Mouse (Mus musculus): ENCODE data around the gene 2310022B05Rik. TPM values are rescaled to one million over a fixed set of nuclear protein-coding genes. Genes with fewer than 3 reads are reported as not detected.

2310022B05Rik gene
- polyA plus RNA-seq, 1 experiment, result 47.9 TPM

DNA sequence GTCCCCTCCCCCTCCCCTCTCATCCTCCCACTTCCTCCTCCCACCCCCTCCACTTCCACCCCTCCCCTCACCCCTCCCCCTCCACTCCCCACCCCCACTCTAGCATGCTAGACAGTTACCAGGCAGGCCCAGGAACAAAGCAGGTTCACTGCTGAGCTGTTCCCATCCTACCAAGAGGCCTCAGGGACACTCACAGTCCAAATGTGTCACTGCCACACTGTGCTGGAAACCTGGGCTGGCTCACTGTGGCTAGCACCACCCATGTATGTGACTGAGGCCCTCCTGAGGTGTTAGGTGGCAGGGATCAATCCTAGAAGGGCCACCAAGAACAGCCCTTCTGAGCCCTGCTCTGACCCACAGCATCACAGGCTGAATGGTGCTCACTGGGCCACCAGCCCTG, 14.9 kb downstream of the 2310022B05Rik start:
- H3K36me3 ChIP-seq (ENCODE audit: control insufficient read depth, insufficient read depth, low read length), result no peaks in the 10 kb centered on the region; the same call in 1 of the 2 replicates
- H3K27me3 ChIP-seq (replicated peaks; ENCODE audit: control insufficient read depth, insufficient read depth, low read length), result no peaks in the 10 kb centered on the region
- H3K4me1 ChIP-seq (ENCODE audit: control insufficient read depth, insufficient read depth, low read length), result peaks cover 34% of the 10 kb centered on the region
- no peak overlapping the region for H3K4me3 ChIP-seq (ENCODE audit: insufficient read depth, low read depth, low read length)
- TF ChIP-seq CTCF (conservative IDR thresholded peaks at IDR 0.05; ENCODE audit: insufficient read depth, insufficient read length, low read depth, low read length) (no peak), POLR2A (IDR thresholded peaks at IDR 0.05; ENCODE audit: low read depth, low read length) (no peak)
- no peak overlapping the region for H3K27ac ChIP-seq (ENCODE audit: insufficient read depth, low read depth, low read length)
- DNase-seq, result no peak

DNA sequence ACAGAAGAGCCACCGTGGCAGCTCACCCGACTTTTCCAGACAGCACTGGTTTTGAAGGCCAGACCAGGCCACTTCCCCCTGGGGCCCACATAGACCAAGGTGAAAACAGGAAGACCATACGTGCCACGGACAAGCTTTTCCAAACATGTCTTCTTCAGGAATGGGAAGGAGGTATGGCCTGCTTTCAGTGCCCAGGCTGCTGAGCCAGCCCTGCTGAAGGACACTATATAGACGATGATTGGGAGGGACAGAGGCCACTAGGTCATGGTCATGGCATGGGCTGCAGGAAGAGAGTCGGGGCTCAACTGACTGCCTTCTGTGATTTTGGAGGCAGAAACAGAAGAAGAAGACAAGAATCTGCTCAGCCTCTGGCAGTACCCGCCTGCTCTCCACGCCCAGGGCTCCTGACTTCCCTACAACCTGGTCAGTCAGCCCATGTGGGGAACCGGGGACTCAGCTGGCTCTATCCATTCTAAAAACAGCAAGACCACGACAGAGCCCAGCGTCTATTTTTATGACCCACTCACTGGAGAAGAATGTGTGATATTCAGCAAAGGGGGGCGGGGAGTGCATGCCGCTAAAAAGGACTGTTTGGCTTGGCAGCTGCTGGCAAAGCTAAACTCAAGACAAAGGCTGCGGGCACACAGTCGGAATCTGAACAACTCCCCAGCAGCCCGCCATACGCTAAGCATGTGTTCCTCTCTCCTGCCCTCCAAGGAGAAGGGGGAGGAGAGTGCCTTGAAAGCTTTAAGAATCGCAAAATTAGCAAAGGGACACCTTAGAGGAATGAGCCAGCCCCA, 19.4 kb downstream of the 2310022B05Rik start:
- Histone ChIP-seq H3K4me1 (ENCODE audit: control insufficient read depth, insufficient read depth, low read length) (peaks cover 33% of the 10 kb centered on the region), H3K36me3 (ENCODE audit: control insufficient read depth, insufficient read depth, low read length) (no peaks in the 10 kb centered on the region), H3K4me3 (ENCODE audit: insufficient read depth, low read depth, low read length) (no peak overlapping the region), H3K27me3 (replicated peaks; ENCODE audit: control insufficient read depth, insufficient read depth, low read length) (no peaks in the 10 kb centered on the region), H3K27ac (ENCODE audit: insufficient read depth, low read depth, low read length) (peak overlapping the region; percentile 52)
- WGBS, result 28% methylated on average over 18 of the region's 18 CpGs
- peak; percentile 72 for DNase-seq
- TF ChIP-seq CTCF (conservative IDR thresholded peaks at IDR 0.05; ENCODE audit: insufficient read depth, insufficient read length, low read depth, low read length) (no peak), POLR2A (IDR thresholded peaks at IDR 0.05; ENCODE audit: low read depth, low read length) (no peak)

DNA sequence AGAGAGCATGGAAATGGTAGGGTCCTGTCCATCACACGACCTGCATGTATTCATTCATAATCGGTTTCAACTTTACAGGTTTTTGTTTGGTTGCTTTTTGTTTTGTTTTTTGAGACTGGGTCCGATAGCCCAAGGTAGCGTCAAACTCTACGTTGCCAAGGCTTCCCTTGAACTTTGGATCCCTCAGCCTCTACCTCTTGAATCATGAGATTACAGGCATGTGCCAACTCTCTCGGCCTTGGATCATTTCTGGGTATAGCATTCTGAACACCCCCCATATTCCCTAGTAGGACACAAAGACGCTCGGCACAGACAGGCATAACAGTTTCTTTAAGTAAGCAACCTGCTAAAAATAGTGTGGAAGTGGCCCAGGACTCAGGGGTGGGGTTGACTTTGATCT, 21.6 kb downstream of the 2310022B05Rik start:
- Histone ChIP-seq H3K4me3 (ENCODE audit: insufficient read depth, low read depth, low read length) (no peak overlapping the region), H3K36me3 (ENCODE audit: control insufficient read depth, insufficient read depth, low read length) (no peaks in the 10 kb centered on the region), H3K27ac (ENCODE audit: insufficient read depth, low read depth, low read length) (peak overlapping the region; percentile 84), H3K27me3 (replicated peaks; ENCODE audit: control insufficient read depth, insufficient read depth, low read length) (no peaks in the 10 kb centered on the region), H3K4me1 (ENCODE audit: control insufficient read depth, insufficient read depth, low read length) (peaks cover 33% of the 10 kb centered on the region)
- no peak for TF ChIP-seq POLR2A (IDR thresholded peaks at IDR 0.05; ENCODE audit: low read depth, low read length)
- no peak for TF ChIP-seq CTCF (conservative IDR thresholded peaks at IDR 0.05; ENCODE audit: insufficient read depth, insufficient read length, low read depth, low read length)
- DNase-seq, result peak; percentile 64
- 75% methylated on average over 8 of the region's 8 CpGs for WGBS

DNA sequence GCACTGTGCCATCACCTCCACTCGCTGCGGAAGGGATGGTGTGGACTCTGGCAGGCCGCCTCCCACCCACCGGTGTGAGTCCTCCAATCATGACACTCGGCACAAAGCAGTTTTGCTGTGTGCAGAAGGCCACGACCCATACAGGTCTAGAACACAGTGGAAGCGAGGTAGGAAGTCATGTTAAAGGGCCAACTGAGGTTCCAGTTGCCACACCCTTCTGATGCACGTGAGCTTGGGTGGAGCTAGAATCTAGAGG, 28.0 kb downstream of the 2310022B05Rik start:
- no peaks in the 10 kb centered on the region for H3K36me3 ChIP-seq (ENCODE audit: control insufficient read depth, insufficient read depth, low read length)
- TF ChIP-seq CTCF (conservative IDR thresholded peaks at IDR 0.05; ENCODE audit: insufficient read depth, insufficient read length, low read depth, low read length), result no peak
- TF ChIP-seq POLR2A (IDR thresholded peaks at IDR 0.05; ENCODE audit: low read depth, low read length), result no peak
- H3K27me3 ChIP-seq (replicated peaks; ENCODE audit: control insufficient read depth, insufficient read depth, low read length), result no peaks in the 10 kb centered on the region
- H3K4me3 ChIP-seq (ENCODE audit: insufficient read depth, low read depth, low read length), result no peak overlapping the region
- no peaks in the 10 kb centered on the region; the same call in 1 of the 2 replicates for H3K4me1 ChIP-seq (ENCODE audit: control insufficient read depth, insufficient read depth, low read length)
- DNase-seq, result no peak
- 64% methylated on average over 8 of the region's 8 CpGs for WGBS
- no peak overlapping the region for H3K27ac ChIP-seq (ENCODE audit: insufficient read depth, low read depth, low read length)

DNA sequence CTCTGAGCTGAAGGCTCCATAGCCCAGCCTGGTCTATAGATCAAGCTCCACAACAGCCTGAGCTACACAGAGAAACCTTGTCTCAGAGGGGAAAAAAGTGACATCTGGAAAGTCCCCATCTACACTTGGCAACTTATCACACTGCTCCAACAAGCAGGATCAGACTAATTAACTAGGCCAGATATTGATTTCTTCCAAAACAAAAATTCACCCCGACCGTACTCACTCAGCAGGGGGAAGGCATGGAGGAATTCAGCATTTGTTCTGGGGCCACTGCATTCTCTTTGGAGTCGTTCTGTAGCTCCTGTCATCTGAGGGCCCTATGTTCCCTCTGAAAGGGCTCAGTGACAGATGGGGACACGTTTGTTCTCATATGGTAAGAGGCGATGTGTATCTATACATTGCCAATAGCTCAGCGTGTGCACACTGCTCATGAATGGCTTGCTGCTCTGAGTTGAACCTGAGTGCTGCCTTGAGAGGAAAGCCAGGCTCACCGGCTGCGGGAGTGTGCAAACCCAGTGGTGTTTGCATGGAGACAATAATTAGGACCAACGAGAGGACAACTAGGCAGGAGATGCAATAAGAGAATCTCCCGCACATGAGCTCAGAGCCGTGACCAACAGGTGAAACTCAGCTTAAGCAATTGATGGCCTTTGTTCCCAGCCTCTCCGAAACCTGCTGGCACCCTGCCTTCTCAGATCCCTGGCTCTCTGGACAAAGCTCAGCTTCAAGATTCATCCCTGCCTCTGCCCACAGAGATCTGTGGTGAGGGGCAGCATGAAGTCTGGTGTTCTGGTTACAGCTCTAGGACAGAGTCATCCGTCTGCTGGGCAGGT, 28.5 kb downstream of the 2310022B05Rik start:
- TF ChIP-seq POLR2A (IDR thresholded peaks at IDR 0.05; ENCODE audit: low read depth, low read length), result no peak
- TF ChIP-seq CTCF (conservative IDR thresholded peaks at IDR 0.05; ENCODE audit: insufficient read depth, insufficient read length, low read depth, low read length), result no peak
- Histone ChIP-seq H3K36me3 (ENCODE audit: control insufficient read depth, insufficient read depth, low read length) (no peaks in the 10 kb centered on the region), H3K4me1 (ENCODE audit: control insufficient read depth, insufficient read depth, low read length) (no peaks in the 10 kb centered on the region; the same call in 1 of the 2 replicates), H3K27ac (ENCODE audit: insufficient read depth, low read depth, low read length) (no peak overlapping the region), H3K27me3 (replicated peaks; ENCODE audit: control insufficient read depth, insufficient read depth, low read length) (no peaks in the 10 kb centered on the region), H3K4me3 (ENCODE audit: insufficient read depth, low read depth, low read length) (no peak overlapping the region)
- WGBS, result 70% methylated on average over 13 of the region's 13 CpGs
- DNase-seq, result peak; percentile 64

DNA sequence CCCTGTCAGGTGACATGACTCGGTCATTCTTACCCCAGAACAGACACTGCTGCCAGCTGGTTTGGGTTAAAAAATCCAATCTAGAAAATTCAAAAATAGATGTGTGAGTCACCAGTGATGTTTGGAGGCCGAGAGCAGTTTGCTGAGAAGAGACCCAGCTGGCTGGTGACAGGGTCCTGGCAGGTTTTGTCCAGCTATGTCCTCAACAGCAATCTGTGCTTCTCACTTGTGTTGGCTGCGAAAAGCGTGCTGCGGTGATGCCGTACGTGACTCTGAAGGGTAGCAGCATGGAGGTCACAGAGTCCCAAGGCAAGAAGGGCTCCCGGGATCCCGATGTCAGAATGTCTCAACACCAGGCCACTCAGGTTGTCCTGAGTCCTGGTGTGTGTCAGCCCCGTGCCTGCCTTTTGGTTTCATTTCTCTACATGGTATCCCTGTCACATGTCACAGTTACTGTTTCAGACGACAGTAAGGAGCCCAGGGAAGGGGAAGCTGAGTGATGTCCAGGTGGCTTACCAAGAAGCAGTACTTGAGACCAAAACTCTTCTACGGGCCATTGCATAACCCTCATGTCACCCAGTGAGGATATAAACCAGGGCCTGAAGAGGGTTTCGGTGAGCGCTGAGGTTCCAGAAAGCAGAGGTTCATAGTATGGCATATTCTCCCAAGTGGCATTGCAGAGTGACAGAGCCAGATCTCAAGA, 30.0 kb downstream of the 2310022B05Rik start:
- Histone ChIP-seq H3K27ac (ENCODE audit: insufficient read depth, low read depth, low read length) (peak overlapping the region; percentile 14), H3K4me3 (ENCODE audit: insufficient read depth, low read depth, low read length) (no peak overlapping the region), H3K36me3 (ENCODE audit: control insufficient read depth, insufficient read depth, low read length) (no peaks in the 10 kb centered on the region), H3K27me3 (replicated peaks; ENCODE audit: control insufficient read depth, insufficient read depth, low read length) (no peaks in the 10 kb centered on the region), H3K4me1 (ENCODE audit: control insufficient read depth, insufficient read depth, low read length) (no peaks in the 10 kb centered on the region; the same call in 1 of the 2 replicates)
- TF ChIP-seq POLR2A (IDR thresholded peaks at IDR 0.05; ENCODE audit: low read depth, low read length) (no peak), CTCF (conservative IDR thresholded peaks at IDR 0.05; ENCODE audit: insufficient read depth, insufficient read length, low read depth, low read length) (no peak)
- 73% methylated on average over 14 of the region's 14 CpGs for WGBS
- DNase-seq, result peak; percentile 71

Data from kidney, adult 2 months (tissue).